Mouse (Mus musculus): Measurements from ENCODE around the gene Axl. TPM values are rescaled to one million over a fixed set of nuclear protein-coding genes. Genes with fewer than 3 reads are reported as not detected.

Axl gene
- 32.3 and 34.9 TPM in 2 replicates for polyA plus RNA-seq (2012; rRNA removed)

- DNase-seq (ENCODE audit: extremely low spot score in 1 of 2, low spot score in 1 of 2): peak in 1 of 2 experiments; percentile 41
Observed at GRCm38 (mm10) chr7:25788220-25789128, at the start of gene Axl. Gene Axl, minus strand, starts transcription at chr7:25788705.

- no peak for DNase-seq (ENCODE audit: extremely low spot score in 1 of 2, low spot score in 1 of 2)
Observed at GRCm38 (mm10) chr7:25835188-25835891, 46.8 kb upstream of the Axl start.

GRCm38 (mm10) chr7:25831557-25832530 lies 43.3 kb upstream of the Axl start:
- DNase-seq (ENCODE audit: extremely low spot score in 1 of 2, low spot score in 1 of 2): peak in 1 of 2 experiments; percentile 9

- DNase-seq (ENCODE audit: extremely low spot score in 1 of 2, low spot score in 1 of 2): no peak
Observed at GRCm38 (mm10) chr7:25830251-25830650, 41.7 kb upstream of the Axl start.

- peak in 1 of 2 experiments; percentile 11 for DNase-seq (ENCODE audit: extremely low spot score in 1 of 2, low spot score in 1 of 2)
Observed at GRCm38 (mm10) chr7:25827199-25827598, 38.7 kb upstream of the Axl start.

GRCm38 (mm10) chr7:25826029-25826428 lies 37.5 kb upstream of the Axl start:
- no peak for DNase-seq (ENCODE audit: extremely low spot score in 1 of 2, low spot score in 1 of 2)

- DNase-seq (ENCODE audit: extremely low spot score in 1 of 2, low spot score in 1 of 2): no peak
Observed at GRCm38 (mm10) chr7:25825043-25825442, 36.5 kb upstream of the Axl start.

GRCm38 (mm10) chr7:25816241-25816919 lies 27.9 kb upstream of the Axl start, which contains the start of gene Cyp2s1:
Gene Cyp2s1, minus strand, starts transcription at chr7:25816913.
- peak in 1 of 2 experiments; percentile 15 for DNase-seq (ENCODE audit: extremely low spot score in 1 of 2, low spot score in 1 of 2)

- DNase-seq (ENCODE audit: extremely low spot score in 1 of 2, low spot score in 1 of 2): peak in 1 of 2 experiments; percentile 19
Observed at GRCm38 (mm10) chr7:25815571-25815970, 27.1 kb upstream of the Axl start.

GRCm38 (mm10) chr7:25814711-25815110 lies 26.2 kb upstream of the Axl start:
- no peak for DNase-seq (ENCODE audit: extremely low spot score in 1 of 2, low spot score in 1 of 2)

- DNase-seq (ENCODE audit: extremely low spot score in 1 of 2, low spot score in 1 of 2): no peak
Observed at GRCm38 (mm10) chr7:25812195-25812594, 23.7 kb upstream of the Axl start.

GRCm38 (mm10) chr7:25811716-25812115 lies 23.2 kb upstream of the Axl start:
- DNase-seq (ENCODE audit: extremely low spot score in 1 of 2, low spot score in 1 of 2): no peak

GRCm38 (mm10) chr7:25805631-25806343 lies 17.3 kb upstream of the Axl start:
- DNase-seq (ENCODE audit: extremely low spot score in 1 of 2, low spot score in 1 of 2): peak in 1 of 2 experiments; percentile 91

GRCm38 (mm10) chr7:25804792-25805191 lies 16.3 kb upstream of the Axl start:
- no peak for DNase-seq (ENCODE audit: extremely low spot score in 1 of 2, low spot score in 1 of 2)

- DNase-seq (ENCODE audit: extremely low spot score in 1 of 2, low spot score in 1 of 2): no peak
Observed at GRCm38 (mm10) chr7:25803460-25803859, 15.0 kb upstream of the Axl start.

- DNase-seq (ENCODE audit: extremely low spot score in 1 of 2, low spot score in 1 of 2): no peak
Observed at GRCm38 (mm10) chr7:25802241-25803125, 14.0 kb upstream of the Axl start.

GRCm38 (mm10) chr7:25801031-25801430 lies 12.5 kb upstream of the Axl start:
- DNase-seq (ENCODE audit: extremely low spot score in 1 of 2, low spot score in 1 of 2): no peak

GRCm38 (mm10) chr7:25799369-25799768 lies 10.9 kb upstream of the Axl start:
- DNase-seq (ENCODE audit: extremely low spot score in 1 of 2, low spot score in 1 of 2): no peak

All from frontal cortex, adult 2 months (tissue).